Mouse (Mus musculus) ES-Bruce4 (cell line): ENCODE data around the gene Pole2.

ENCODE experiments used
- CTCF ChIP-seq: IDR thresholded peaks from one replicate; pipeline ENCODE4 v1.8.1; 2011; ENCODE audit warnings: low read depth, low read length
- EP300 ChIP-seq: IDR thresholded peaks from 2 replicates; pipeline ENCODE4 v1.6.1; 2011; ENCODE audit warnings: low read depth, low read length; ENCODE audit not compliant: insufficient read depth
- POLR2A ChIP-seq: IDR thresholded peaks from one replicate; pipeline ENCODE4 v1.8.1; 2011; ENCODE audit warnings: low read length; ENCODE audit not compliant: insufficient read depth

- TF ChIP-seq CTCF (no peak), EP300 (no peak), POLR2A (no peak)
Measured at GRCm38 (mm10) chr12:69192637-69193036, 35.4 kb downstream of the Pole2 start.
